Mouse (Mus musculus) ES-Bruce4 (cell line): ENCODE measurements around the gene Ppm1e. TPM values are rescaled to one million over a fixed set of nuclear protein-coding genes. Genes with fewer than 3 reads are reported as not detected.

Source experiments
- H3K27ac ChIP-seq: 2 replicates; pipeline ENCODE4 v1.5.1; 2012; ENCODE audit warnings: low read length, inconsistent platforms; ENCODE audit not compliant: insufficient read depth
- H3K27me3 ChIP-seq: 2 replicates; pipeline ENCODE4 v1.6.1; 2012; ENCODE audit warnings: mild to moderate bottlenecking, low read length, inconsistent platforms; ENCODE audit not compliant: control insufficient read depth, poor library complexity, insufficient read depth, severe bottlenecking
- H3K36me3 ChIP-seq: 2 replicates; pipeline ENCODE4 v1.6.1; 2012; ENCODE audit warnings: inconsistent platforms, mild to moderate bottlenecking, low read length, moderate library complexity; ENCODE audit not compliant: control insufficient read depth, poor library complexity, insufficient read depth, severe bottlenecking
- H3K4me1 ChIP-seq: one replicate; pipeline ENCODE4 v1.8.1; 2011; ENCODE audit warnings: low read length; ENCODE audit not compliant: control insufficient read depth, insufficient read depth
- H3K4me3 ChIP-seq: 2 replicates; pipeline ENCODE4 v1.5.1; 2011; ENCODE audit warnings: low read depth, mild to moderate bottlenecking, low read length
- H3K9ac ChIP-seq: 2 replicates; pipeline ENCODE4 v1.6.1; 2012; ENCODE audit warnings: low read depth, mild to moderate bottlenecking, inconsistent platforms; ENCODE audit not compliant: poor library complexity, severe bottlenecking
- H3K9me3 ChIP-seq: replicated peaks from 2 replicates; pipeline ENCODE4 v1.6.1; 2012; ENCODE audit warnings: mild to moderate bottlenecking, low read length, inconsistent platforms; ENCODE audit not compliant: control insufficient read depth, poor library complexity, insufficient read depth, severe bottlenecking
- CTCF ChIP-seq: IDR thresholded peaks from one replicate; pipeline ENCODE4 v1.8.1; 2011; ENCODE audit warnings: low read depth, low read length
- EP300 ChIP-seq: IDR thresholded peaks from 2 replicates; pipeline ENCODE4 v1.6.1; 2011; ENCODE audit warnings: low read depth, low read length; ENCODE audit not compliant: insufficient read depth
- POLR2A ChIP-seq: IDR thresholded peaks from one replicate; pipeline ENCODE4 v1.8.1; 2011; ENCODE audit warnings: low read length; ENCODE audit not compliant: insufficient read depth
- polyA plus RNA-seq: library from polyadenylated mRNA; stranded (reverse); fragments of >200 nt; gene quantifications from 2 replicates; pipeline ENCODE4 v1.2.4, GENCODE M21; 2011; ENCODE audit warnings: low read depth; ENCODE audit not compliant: missing spikeins, insufficient read depth, insufficient read length

Ppm1e gene
- polyA plus RNA-seq, 1 experiment = 1.4 TPM

DNA sequence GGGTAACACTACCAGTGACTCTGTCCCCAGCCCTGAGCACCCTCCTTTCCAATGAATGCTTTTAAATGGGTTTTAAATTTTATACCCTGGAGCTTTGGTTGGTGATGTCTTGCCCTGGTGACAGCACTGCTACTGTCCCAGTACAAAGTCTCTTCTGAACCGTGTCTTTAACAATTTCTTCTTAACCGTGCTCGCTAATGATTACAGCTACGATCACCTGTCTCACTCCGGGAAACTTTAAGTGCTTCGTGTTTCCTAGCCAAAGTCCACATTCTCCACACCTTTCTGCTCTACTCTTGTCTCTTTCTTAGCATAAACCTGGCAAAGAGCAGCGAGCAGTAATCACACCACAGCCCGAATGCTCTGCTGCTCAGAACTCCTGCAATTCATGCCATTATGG is 69.5 kb downstream of the Ppm1e start:
- Histone ChIP-seq H3K36me3 (no peaks in the 10 kb centered on the region), H3K9me3 (0 out of 2 replicates have a peak, but pooled peaks cover 3% of the 10 kb centered on the region), H3K27ac (no peak overlapping the region), H3K4me3 (no peak overlapping the region), H3K9ac (no peak overlapping the region), H3K4me1 (no peaks in the 10 kb centered on the region), H3K27me3 (no peaks in the 10 kb centered on the region)
- TF ChIP-seq EP300 (no peak), CTCF (no peak), POLR2A (no peak)

DNA sequence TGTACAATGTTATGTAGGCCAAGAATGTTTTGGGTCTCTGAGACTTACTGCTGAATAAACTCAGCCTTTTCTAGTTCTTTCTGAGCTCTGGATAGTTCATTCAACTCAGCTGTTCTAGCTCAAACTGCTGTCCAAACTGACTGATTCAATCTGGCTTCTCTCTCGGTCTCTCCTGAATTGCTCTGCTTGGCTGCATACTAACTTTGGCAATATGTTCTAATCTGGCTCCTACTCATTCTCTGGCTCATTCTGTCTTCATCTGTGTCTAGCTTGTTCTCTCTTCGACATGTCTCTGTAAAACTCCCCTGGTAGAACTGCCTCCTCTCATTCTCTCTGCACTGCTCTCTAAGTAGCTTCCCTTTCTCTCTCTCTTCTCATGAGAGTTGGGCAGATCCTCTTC is 72.6 kb downstream of the Ppm1e start:
- no peak for TF ChIP-seq POLR2A
- no peak for TF ChIP-seq CTCF
- no peaks in the 10 kb centered on the region for H3K36me3 ChIP-seq
- no peak overlapping the region for H3K9ac ChIP-seq
- no peaks in the 10 kb centered on the region for H3K4me1 ChIP-seq
- H3K9me3 ChIP-seq = 0 out of 2 replicates have a peak, but pooled peaks cover 3% of the 10 kb centered on the region
- H3K27me3 ChIP-seq = no peaks in the 10 kb centered on the region
- no peak overlapping the region for H3K27ac ChIP-seq
- no peak overlapping the region for H3K4me3 ChIP-seq

DNA sequence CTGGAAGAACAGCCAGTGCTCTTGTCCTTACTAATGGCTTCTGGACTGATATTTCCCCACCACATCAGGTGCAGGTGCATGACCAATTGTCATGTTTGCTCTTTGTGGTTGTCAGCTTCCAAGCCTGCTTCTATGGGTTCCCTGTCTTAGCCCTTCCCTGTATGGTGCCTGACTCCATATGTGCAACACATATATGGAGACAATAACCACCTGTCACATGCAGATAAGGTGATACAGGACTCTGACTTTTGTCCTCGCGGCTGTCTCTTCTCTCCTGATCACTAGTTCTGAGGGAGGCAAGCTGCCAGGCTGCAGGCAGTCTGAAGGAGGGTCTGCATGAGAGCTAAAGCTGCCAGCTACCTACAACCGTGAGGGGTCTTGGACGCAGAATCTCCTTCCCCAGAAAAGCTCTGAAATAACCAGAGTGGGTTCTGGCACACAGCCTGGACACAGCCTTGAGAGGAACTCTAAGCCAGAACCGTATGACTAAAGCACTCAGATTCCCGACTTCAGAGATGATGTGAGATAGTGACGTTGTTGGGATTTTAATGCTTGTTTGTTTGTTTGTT is 76.8 kb downstream of the Ppm1e start:
- Histone ChIP-seq H3K4me3 (no peak overlapping the region), H3K4me1 (no peaks in the 10 kb centered on the region), H3K9ac (no peak overlapping the region), H3K27ac (no peak overlapping the region), H3K36me3 (no peaks in the 10 kb centered on the region), H3K27me3 (no peaks in the 10 kb centered on the region), H3K9me3 (0 out of 2 replicates have a peak, but pooled peaks cover 3% of the 10 kb centered on the region)
- TF ChIP-seq POLR2A (no peak), EP300 (no peak), CTCF (no peak)

DNA sequence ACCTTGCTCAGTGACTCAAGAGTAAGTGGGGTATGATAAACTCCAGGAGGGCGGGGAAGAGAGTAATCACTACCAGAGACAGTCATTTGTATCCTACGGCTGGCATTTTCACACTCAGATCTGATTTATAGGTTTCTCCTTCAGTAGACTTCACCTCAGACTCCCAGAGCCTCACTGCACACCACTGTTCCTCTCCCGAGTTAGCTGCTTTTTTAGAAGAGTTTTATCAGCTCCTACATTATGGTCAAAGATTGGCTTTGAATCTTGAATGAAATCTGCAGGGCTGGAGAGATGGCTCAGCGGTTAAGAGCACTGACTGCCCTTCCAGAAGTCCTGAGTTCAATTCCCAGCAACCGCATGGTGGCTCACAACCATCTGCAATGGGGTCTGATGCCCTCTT is 79.4 kb downstream of the Ppm1e start:
- Histone ChIP-seq H3K4me3 (no peak overlapping the region), H3K4me1 (peaks cover 2% of the 10 kb centered on the region), H3K27ac (no peak overlapping the region), H3K9ac (no peak overlapping the region), H3K36me3 (no peaks in the 10 kb centered on the region), H3K9me3 (no peaks in the 10 kb centered on the region), H3K27me3 (no peaks in the 10 kb centered on the region)
- TF ChIP-seq CTCF (no peak), POLR2A (no peak), EP300 (no peak)

DNA sequence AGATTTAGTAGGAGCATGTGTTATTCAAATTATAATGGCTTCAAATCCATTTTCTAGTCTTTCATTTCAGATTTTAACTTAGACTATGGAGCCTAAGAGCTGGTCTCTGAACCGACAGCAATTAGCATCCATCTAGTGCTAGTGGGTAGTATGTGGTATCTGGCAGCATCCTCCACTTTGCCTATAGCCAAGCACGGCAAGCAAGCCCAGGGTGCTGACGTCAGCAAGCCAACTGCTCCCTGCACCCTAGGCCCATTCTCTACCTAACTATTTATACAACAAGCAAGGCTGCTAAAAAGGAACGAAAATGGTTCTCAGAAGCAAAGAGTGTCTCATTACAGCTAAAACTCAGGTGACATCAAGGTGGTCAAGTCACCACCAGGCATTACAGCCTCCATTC is 80.0 kb downstream of the Ppm1e start:
- no peak for TF ChIP-seq CTCF
- no peak for TF ChIP-seq EP300
- no peak for TF ChIP-seq POLR2A
- Histone ChIP-seq H3K9ac (no peak overlapping the region), H3K9me3 (no peaks in the 10 kb centered on the region), H3K4me3 (no peak overlapping the region), H3K36me3 (no peaks in the 10 kb centered on the region), H3K27me3 (no peaks in the 10 kb centered on the region), H3K27ac (no peak overlapping the region), H3K4me1 (peaks cover 2% of the 10 kb centered on the region)

DNA sequence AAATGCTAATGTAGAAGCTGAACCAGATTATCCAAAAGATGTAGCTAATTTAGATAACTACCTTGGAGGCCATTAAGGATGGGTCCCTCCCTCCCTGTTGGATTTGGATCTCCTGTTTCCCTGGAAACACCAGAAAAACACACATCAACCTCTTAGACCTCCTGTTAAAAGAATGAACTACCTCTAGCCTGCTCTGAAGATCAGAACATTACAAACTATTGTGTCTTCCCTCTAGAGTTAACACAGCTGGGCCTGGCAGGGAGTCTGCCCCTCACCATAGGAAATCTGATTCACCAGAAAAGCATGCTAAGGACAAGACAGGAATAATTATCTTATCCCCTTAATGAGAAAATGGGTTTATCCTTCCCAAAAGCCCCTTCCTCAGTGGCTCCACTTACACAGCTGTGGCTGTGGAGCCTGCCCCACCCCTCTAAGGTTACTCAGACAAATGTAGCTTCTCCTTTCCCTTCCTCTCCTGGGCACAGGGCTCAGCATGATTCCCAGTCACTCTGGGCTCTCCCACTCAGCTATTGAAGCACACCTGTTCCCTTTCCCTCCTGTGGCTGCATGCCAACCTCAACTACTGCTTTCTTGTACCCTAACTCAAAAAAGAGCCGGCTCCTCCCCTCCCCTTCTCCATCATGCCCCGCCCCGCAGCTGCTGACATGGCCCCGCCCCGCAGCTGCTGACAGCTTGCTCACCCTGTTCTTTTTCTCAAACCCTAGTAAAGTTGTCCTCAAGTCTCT is 82.4 kb downstream of the Ppm1e start:
- H3K27me3 ChIP-seq = no peaks in the 10 kb centered on the region
- no peak overlapping the region for H3K27ac ChIP-seq
- H3K4me3 ChIP-seq = no peak overlapping the region
- no peak for TF ChIP-seq POLR2A
- TF ChIP-seq CTCF = no peak
- no peak for TF ChIP-seq EP300
- H3K9me3 ChIP-seq = no peaks in the 10 kb centered on the region
- H3K9ac ChIP-seq = no peak overlapping the region
- no peaks in the 10 kb centered on the region for H3K36me3 ChIP-seq
- peaks cover 2% of the 10 kb centered on the region for H3K4me1 ChIP-seq
